Mouse (Mus musculus) lung, postnatal 0 days (tissue): Measurements from ENCODE around the gene Ddx19a.
"Not testable (repeated sequence)": the region's sequence is repeated elsewhere in the genome, so short reads cannot be mapped to it uniquely, and the experiment has no call there.

Experiments used
- CTCF ChIP-seq: IDR thresholded peaks from 2 replicates; pipeline ENCODE4 v1.5.1; 2016; ENCODE audit warnings: antibody characterized with exemption, mild to moderate bottlenecking
- EP300 ChIP-seq: IDR thresholded peaks from 2 replicates; pipeline ENCODE4 v1.6.1; 2016; ENCODE audit warnings: antibody characterized with exemption, mild to moderate bottlenecking, control low read depth

DNA sequence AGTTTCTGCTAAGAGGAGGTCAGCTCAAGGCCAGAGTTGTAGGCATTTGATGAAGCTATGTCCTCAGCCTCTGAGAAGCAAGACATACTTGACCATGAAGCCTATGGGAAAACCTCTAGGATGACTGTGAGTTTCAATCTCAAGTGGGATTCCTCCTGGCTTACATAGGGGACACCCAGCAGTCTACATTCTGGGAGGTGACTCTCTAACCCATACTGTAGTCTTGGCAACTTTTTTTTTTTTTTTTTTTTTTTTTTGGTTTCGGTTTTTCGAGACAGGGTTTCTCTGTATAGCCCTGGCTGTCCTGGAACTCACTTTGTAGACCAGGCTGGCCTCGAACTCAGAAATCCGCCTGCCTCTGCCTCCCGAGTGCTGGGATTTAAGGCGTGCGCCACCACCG is 67.9 kb downstream of the Ddx19a start:
- TF ChIP-seq EP300, CTCF: not testable (repeated sequence)
